Mouse (Mus musculus): ENCODE data around the gene H2-K1. TPM values are rescaled to one million over a fixed set of nuclear protein-coding genes. Genes with fewer than 3 reads are reported as not detected.
"Not testable (repeated sequence)": the region's sequence is repeated elsewhere in the genome, so short reads cannot be mapped to it uniquely, and the experiment has no call there.

The H2-K1 gene
- polyA plus RNA-seq, 1 experiment: 0.91 TPM

DNA sequence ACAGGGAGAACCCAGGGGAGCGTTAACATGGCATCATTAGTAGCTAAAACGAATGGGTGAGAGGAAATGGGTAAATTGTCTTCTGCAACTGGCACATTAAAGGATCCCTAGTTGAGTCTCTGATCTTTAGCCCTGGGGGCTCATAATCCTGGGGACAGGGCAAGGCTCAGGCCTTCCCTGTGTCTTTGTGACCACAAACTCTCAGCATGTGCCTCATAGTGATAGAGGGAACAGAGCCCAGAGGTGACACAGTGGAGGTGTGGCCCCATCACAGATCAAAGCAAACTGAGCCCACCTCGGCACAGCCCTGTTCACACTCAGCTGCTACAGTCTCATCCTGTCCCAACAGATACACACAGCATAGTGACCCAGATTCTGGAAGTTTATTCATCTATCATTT lies 4.5 kb downstream of the H2-K1 start:
- no peaks in the 10 kb centered on the region for H3K9me3 ChIP-seq (ENCODE audit: control insufficient read depth, low read length)
- no peaks in the 10 kb centered on the region for H3K36me3 ChIP-seq (ENCODE audit: control insufficient read depth)
- peaks cover 28% of the 10 kb centered on the region for H3K27me3 ChIP-seq (ENCODE audit: control insufficient read depth)
- H3K4me3 ChIP-seq (replicated peaks): no peak overlapping the region
- H3K4me1 ChIP-seq (ENCODE audit: control insufficient read depth): no peaks in the 10 kb centered on the region
- TF ChIP-seq TAL1 (IDR thresholded peaks at IDR 0.05; ENCODE audit: low read length) (no peak), GATA1 (IDR thresholded peaks at IDR 0.05; ENCODE audit: low read length) (no peak)

DNA sequence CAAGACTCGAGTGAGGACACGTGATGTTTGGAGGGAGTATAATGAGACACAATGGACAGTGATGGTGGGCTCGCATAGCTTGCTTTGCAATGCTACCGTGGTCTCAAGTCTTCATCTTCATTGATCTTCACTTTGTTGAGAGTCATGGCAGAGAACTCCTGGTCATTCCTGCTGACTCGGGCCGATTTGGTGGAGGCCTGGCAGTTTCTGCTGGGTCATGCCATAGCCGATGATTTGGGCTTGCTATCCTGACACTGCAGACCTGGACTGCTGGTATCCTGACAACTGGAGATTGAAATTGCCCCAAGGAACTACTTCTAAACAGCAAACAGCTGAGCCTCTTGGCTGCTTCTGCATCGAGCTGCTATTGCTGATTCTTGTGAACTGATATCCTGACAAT lies 5.2 kb downstream of the H2-K1 start:
- Histone ChIP-seq H3K4me1 (ENCODE audit: control insufficient read depth) (no peaks in the 10 kb centered on the region), H3K36me3 (ENCODE audit: control insufficient read depth) (no peaks in the 10 kb centered on the region), H3K9me3 (ENCODE audit: control insufficient read depth, low read length) (no peaks in the 10 kb centered on the region), H3K4me3 (replicated peaks) (no peak overlapping the region), H3K27me3 (ENCODE audit: control insufficient read depth) (peaks cover 21% of the 10 kb centered on the region)
- no peak for TF ChIP-seq GATA1 (IDR thresholded peaks at IDR 0.05; ENCODE audit: low read length)
- TF ChIP-seq TAL1 (IDR thresholded peaks at IDR 0.05; ENCODE audit: low read length): no peak

DNA sequence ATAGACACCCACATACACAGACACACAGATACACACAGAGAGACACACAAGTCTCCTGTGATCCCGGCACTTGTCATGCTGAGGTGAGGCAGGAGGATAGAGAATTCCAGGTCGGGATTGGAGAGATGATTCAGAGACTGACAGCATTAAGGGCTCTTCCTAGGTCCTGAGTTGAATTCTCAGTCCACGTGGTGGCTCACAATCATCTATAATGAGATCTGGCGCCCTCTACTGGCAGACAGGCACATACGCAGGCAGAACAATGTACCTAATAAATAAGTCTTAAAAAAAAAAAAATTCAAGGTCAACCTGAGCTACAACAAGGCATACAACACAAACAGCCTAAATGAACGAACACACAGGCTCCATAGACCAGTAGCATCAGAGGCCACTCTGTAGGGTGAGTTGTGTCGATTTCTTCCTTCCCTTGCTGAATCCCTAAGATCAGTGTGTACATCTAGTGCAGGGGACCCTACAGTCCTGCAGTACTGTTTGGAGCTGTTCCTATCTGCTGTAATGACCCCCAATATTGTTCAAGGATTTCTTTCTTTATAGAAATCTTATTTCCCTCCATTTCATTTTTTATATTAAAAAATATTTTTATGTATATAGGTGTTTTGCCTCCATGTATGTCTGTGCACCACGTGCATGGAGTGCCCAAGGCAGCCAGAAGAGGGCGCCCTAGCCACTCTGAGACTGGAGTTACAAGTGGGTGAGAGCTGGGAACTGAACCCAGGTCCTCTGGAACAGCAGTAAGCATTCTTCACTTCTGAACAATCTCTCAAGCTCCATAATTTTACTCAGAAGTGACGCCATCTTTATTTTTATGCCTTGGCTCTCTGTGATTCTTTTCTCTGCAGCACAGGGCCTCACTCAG lies 8.1 kb downstream of the H2-K1 start:
- TF ChIP-seq TAL1 (IDR thresholded peaks at IDR 0.05; ENCODE audit: low read length) (no peak), GATA1 (IDR thresholded peaks at IDR 0.05; ENCODE audit: low read length) (no peak)

GRCm38 (mm10) chr17:33982136-33982535 lies 18.0 kb downstream of the H2-K1 start:
- not testable (repeated sequence) for H3K9me3 ChIP-seq (ENCODE audit: control insufficient read depth, low read length); H3K4me3 ChIP-seq (replicated peaks); H3K36me3 ChIP-seq (ENCODE audit: control insufficient read depth); H3K4me1 ChIP-seq (ENCODE audit: control insufficient read depth)
- peaks cover 33% of the 10 kb centered on the region for H3K27me3 ChIP-seq (ENCODE audit: control insufficient read depth)

More for the DNA sequence above, 8.1 kb downstream of the H2-K1 start:
- H3K36me3 ChIP-seq (ENCODE audit: control insufficient read depth): no peaks in the 10 kb centered on the region
- H3K9me3 ChIP-seq (ENCODE audit: control insufficient read depth, low read length): no peaks in the 10 kb centered on the region
- H3K27me3 ChIP-seq (ENCODE audit: control insufficient read depth): peaks cover 7% of the 10 kb centered on the region
- H3K4me1 ChIP-seq (ENCODE audit: control insufficient read depth): no peaks in the 10 kb centered on the region
- no peak overlapping the region for H3K4me3 ChIP-seq (replicated peaks)

DNA sequence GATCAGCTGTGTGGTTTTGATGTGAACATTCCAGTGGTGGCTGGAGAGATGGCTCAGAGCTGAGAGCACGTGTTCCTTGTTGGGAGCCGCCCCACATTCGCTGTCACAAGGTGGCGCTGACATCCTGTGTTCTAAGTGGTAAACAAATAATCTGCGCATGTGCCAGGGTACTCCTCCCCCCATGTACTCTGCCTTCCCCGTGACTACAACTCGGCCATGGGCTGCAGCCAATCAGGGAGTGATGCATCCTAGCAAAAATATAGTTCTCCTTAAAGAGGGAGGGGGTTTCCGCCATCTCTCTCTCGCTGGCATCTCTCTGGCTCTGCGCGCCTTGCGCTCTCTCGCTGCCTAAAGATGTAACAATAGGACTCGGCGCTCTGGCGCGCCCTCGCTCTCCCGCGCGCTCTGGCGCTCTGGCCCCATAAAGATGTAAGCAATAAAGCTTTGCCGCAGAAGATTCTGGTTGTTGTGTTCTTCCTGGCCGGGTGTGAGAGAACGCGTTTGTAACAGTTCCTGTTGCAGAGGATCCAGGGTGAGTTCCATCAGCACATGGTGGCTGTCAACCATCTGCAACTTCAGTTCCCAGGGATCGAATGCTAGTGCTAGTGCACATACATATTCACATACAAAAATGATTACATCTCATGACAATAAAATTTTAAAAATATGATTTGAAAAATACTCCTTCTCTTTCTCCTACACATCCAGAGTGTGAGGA lies 18.8 kb downstream of the H2-K1 start:
- not testable (repeated sequence) for H3K9me3 ChIP-seq (ENCODE audit: control insufficient read depth, low read length); H3K4me3 ChIP-seq (replicated peaks); H3K4me1 ChIP-seq (ENCODE audit: control insufficient read depth); H3K36me3 ChIP-seq (ENCODE audit: control insufficient read depth)
- H3K27me3 ChIP-seq (ENCODE audit: control insufficient read depth): peaks cover 36% of the 10 kb centered on the region

DNA sequence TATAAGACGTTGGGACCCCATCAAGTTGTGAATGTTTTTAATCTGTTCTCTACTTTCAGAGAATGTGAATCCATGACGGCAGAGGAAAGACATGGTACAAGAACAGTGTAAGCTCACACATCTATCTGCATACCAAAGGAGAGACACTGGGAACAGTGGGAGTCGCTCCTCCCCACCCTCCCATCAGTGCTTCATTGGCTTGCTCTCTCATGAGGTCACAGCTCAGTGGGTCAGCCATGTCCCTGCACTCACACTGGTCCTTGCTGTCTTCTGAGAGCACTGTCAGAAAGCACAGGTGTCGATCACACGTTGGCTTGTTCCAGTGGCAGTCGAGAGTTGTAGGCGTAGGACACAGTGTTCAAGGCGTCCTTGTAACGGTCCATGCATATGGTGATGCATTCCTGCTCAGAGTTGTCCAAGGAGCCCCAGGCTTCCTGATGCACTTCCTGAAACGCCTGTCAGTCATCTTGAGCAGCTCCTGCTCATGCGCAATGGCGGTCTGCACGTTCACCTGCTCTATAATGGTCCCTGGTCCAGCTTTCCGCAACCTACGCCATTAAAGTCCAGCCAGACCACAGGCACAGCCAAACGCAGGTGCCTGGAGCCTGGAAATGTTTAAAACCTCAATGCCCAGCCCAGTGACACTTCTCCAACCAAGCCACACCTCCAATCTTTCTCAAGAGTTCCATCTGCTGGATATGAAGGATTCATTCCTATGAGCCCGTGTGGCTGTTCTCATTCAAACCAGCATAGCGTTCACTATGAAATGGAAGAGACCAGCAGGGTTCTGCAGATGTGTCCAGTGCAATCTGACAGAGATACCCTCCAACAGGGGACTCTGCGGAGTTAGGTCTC lies 19.7 kb downstream of the H2-K1 start:
- H3K27me3 ChIP-seq (ENCODE audit: control insufficient read depth): peaks cover 40% of the 10 kb centered on the region
- no peak for TF ChIP-seq GATA1 (IDR thresholded peaks at IDR 0.05; ENCODE audit: low read length)
- no peak for TF ChIP-seq TAL1 (IDR thresholded peaks at IDR 0.05; ENCODE audit: low read length)
- H3K36me3 ChIP-seq (ENCODE audit: control insufficient read depth): no peaks in the 10 kb centered on the region
- H3K4me3 ChIP-seq (replicated peaks): no peak overlapping the region
- peaks cover 6% of the 10 kb centered on the region for H3K4me1 ChIP-seq (ENCODE audit: control insufficient read depth)
- H3K9me3 ChIP-seq (ENCODE audit: control insufficient read depth, low read length): no peaks in the 10 kb centered on the region

DNA sequence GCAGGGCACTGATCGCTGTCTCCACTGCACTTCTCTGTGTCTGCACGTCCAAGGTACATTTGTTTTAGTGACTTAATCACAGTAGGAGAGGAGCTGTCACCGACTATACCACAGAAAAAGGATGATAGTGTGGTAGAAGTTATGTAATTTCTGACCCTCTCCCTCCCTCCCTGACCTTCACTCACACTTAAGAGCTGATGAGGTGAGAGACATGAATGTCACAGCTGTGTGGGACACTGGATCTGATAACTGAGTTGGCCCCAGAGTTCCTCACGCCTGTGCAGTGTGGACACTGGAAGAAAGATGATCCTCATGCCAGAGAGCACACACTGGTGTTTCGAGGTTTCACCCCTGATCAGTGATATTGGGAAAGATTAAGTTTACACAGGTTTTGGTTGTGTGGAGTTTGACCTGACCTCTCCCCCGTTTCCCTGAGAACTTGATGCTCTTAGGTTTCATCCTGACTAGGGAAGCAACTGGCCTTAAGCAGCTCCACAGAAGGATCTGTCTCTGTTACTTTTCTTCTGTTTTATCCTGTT lies 20.6 kb downstream of the H2-K1 start:
- Histone ChIP-seq H3K4me3 (replicated peaks) (no peak overlapping the region), H3K9me3 (ENCODE audit: control insufficient read depth, low read length) (no peaks in the 10 kb centered on the region), H3K36me3 (ENCODE audit: control insufficient read depth) (no peaks in the 10 kb centered on the region), H3K4me1 (ENCODE audit: control insufficient read depth) (peaks cover 6% of the 10 kb centered on the region), H3K27me3 (ENCODE audit: control insufficient read depth) (peaks cover 40% of the 10 kb centered on the region)
- TF ChIP-seq GATA1 (IDR thresholded peaks at IDR 0.05; ENCODE audit: low read length) (no peak), TAL1 (IDR thresholded peaks at IDR 0.05; ENCODE audit: low read length) (no peak)

DNA sequence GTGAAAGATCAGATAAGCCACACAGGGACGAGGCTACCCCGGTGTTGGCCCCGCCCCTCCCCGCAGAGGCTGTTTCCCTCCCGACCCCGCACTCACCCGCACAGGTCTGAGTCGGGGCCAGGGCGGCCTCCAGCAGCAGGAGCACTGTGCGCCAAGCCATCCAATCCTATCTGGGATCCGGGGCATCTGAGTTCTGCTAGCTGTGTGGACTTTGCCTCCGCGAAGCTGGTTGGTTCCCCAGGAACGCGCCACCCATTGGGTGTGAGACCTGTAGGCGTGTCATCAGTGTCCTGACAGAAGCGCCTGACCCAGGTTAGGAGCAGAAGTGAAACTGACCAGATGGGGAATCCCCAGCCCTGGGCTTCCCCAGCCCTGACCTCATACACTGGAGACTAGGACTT lies 21.5 kb downstream of the H2-K1 start:
- H3K4me3 ChIP-seq (replicated peaks): peak overlapping the region; percentile 57
- no peak for TF ChIP-seq GATA1 (IDR thresholded peaks at IDR 0.05; ENCODE audit: low read length)
- no peak for TF ChIP-seq TAL1 (IDR thresholded peaks at IDR 0.05; ENCODE audit: low read length)
- H3K27me3 ChIP-seq (ENCODE audit: control insufficient read depth): peaks cover 40% of the 10 kb centered on the region
- peaks cover 8% of the 10 kb centered on the region for H3K4me1 ChIP-seq (ENCODE audit: control insufficient read depth)
- H3K9me3 ChIP-seq (ENCODE audit: control insufficient read depth, low read length): no peaks in the 10 kb centered on the region
- H3K36me3 ChIP-seq (ENCODE audit: control insufficient read depth): no peaks in the 10 kb centered on the region

All from erythroblast, embryonic 14.5 days (primary cell).